Mouse (Mus musculus) kidney, adult 2 months (tissue): ENCODE measurements at regions not wholly inside any gene's neighbourhood (a gene's known extent, or its start where the extent isn't known, plus 50 kb on each side); places are given as distances from the start of the nearest gene placed in this dataset.
"Not testable (repeated sequence)": the region's sequence is repeated elsewhere in the genome, so short reads cannot be mapped to it uniquely, and the experiment has no call there.

ENCODE experiments used
- DNase-seq: peaks from one replicate; pipeline ENCODE4 v3.0.0; 2021
- H3K27ac ChIP-seq: fragments of 200-500 bp; 2 replicates; pipeline ENCODE4 v1.5.1; 2012; ENCODE audit warnings: low read depth, low read length, control low read depth, inconsistent platforms; ENCODE audit not compliant: insufficient read depth
- H3K27me3 ChIP-seq: fragments of 200-500 bp; replicated peaks from 2 replicates; pipeline ENCODE4 v1.6.1; 2012; ENCODE audit warnings: mild to moderate bottlenecking, moderate library complexity, low read length, inconsistent platforms; ENCODE audit not compliant: control insufficient read depth, insufficient read depth
- H3K36me3 ChIP-seq: fragments of 200-500 bp; 2 replicates; pipeline ENCODE4 v1.6.1; 2012; ENCODE audit warnings: mild to moderate bottlenecking, moderate library complexity, low read length, inconsistent platforms; ENCODE audit not compliant: control insufficient read depth, insufficient read depth
- H3K4me1 ChIP-seq: fragments of 200-500 bp; 2 replicates; pipeline ENCODE4 v1.6.1; 2011; ENCODE audit warnings: low read length; ENCODE audit not compliant: control insufficient read depth, insufficient read depth
- H3K4me3 ChIP-seq: fragments of 200-500 bp; 2 replicates; pipeline ENCODE4 v1.5.1; 2011; ENCODE audit warnings: mild to moderate bottlenecking, low read depth, low read length, control low read depth; ENCODE audit not compliant: insufficient read depth
- CTCF ChIP-seq: fragments of 200-500 bp; conservative IDR thresholded peaks from 2 replicates; pipeline ENCODE4 v1.5.1; 2011; ENCODE audit warnings: low read depth, mild to moderate bottlenecking, control low read depth, low read length, moderate library complexity, mixed read lengths; ENCODE audit not compliant: insufficient read depth, insufficient read length
- POLR2A ChIP-seq: fragments of 200-500 bp; IDR thresholded peaks from one replicate; pipeline ENCODE4 v1.6.1; 2011; ENCODE audit warnings: low read depth, low read length, control low read depth
- WGBS: fragments of 180-500 bp; shearing (Covaris S2); methylation state at CpG from one replicate; pipeline ENCODE4 v1.1.7; 2018; 5-methylcytosine and 5-hydroxymethylcytosine counted together

- no peak overlapping the region for H3K4me3 ChIP-seq
- H3K36me3 ChIP-seq: no peaks in the 10 kb centered on the region
- H3K4me1 ChIP-seq: peaks cover 7% of the 10 kb centered on the region; the same call in 1 of the 2 replicates
- peak; percentile 70 for DNase-seq
- no peak overlapping the region for H3K27ac ChIP-seq
- WGBS: 5% methylated on average over 14 of the region's 15 CpGs
- H3K27me3 ChIP-seq: no peaks in the 10 kb centered on the region
- TF ChIP-seq CTCF (no peak), POLR2A (no peak)
Measured at GRCm38 (mm10) chr14:61757086-61757822, 150.0 kb downstream of the Kcnrg start.

GRCm38 (mm10) chr14:61757823-61758175 lies 150.5 kb downstream of the Kcnrg start:
- TF ChIP-seq CTCF (no peak), POLR2A (no peak)
- no peak overlapping the region for H3K27ac ChIP-seq
- H3K4me3 ChIP-seq: no peak overlapping the region
- no peak for DNase-seq
- H3K36me3 ChIP-seq: no peaks in the 10 kb centered on the region
- peaks cover 7% of the 10 kb centered on the region; the same call in 1 of the 2 replicates for H3K4me1 ChIP-seq
- WGBS: 38% methylated on average over 7 of the region's 7 CpGs
- H3K27me3 ChIP-seq: no peaks in the 10 kb centered on the region

GRCm38 (mm10) chr14:61758586-61758985 lies 151.3 kb downstream of the Kcnrg start:
- no peaks in the 10 kb centered on the region for H3K36me3 ChIP-seq
- WGBS: 98% methylated on average over 5 of the region's 5 CpGs
- no peaks in the 10 kb centered on the region for H3K27me3 ChIP-seq
- no peak for DNase-seq
- H3K4me3 ChIP-seq: no peak overlapping the region
- H3K4me1 ChIP-seq: peaks cover 7% of the 10 kb centered on the region; the same call in 1 of the 2 replicates
- TF ChIP-seq POLR2A (no peak), CTCF (no peak)
- H3K27ac ChIP-seq: no peak overlapping the region

GRCm38 (mm10) chr14:61760176-61760575 lies 152.9 kb downstream of the Kcnrg start:
- H3K4me3 ChIP-seq, H3K27me3 ChIP-seq, H3K4me1 ChIP-seq, H3K27ac ChIP-seq, H3K36me3 ChIP-seq: not testable (repeated sequence)
- peak; percentile 86 for DNase-seq
- 53% methylated on average over 12 of the region's 12 CpGs for WGBS

GRCm38 (mm10) chr14:61762076-61762475 lies 154.8 kb downstream of the Kcnrg start:
- Histone ChIP-seq H3K27me3 (no peaks in the 10 kb centered on the region), H3K4me3 (no peak overlapping the region), H3K27ac (no peak overlapping the region), H3K4me1 (peaks cover 7% of the 10 kb centered on the region; the same call in 1 of the 2 replicates), H3K36me3 (no peaks in the 10 kb centered on the region)
- WGBS: 21% methylated on average over 5 of the region's 5 CpGs
- DNase-seq: peak; percentile 89
- no peak for TF ChIP-seq POLR2A
- TF ChIP-seq CTCF: no peak

- no peaks in the 10 kb centered on the region for H3K36me3 ChIP-seq
- H3K27ac ChIP-seq: no peak overlapping the region
- no peak for DNase-seq
- H3K4me3 ChIP-seq: no peak overlapping the region
- no peaks in the 10 kb centered on the region for H3K27me3 ChIP-seq
- TF ChIP-seq CTCF: no peak
- TF ChIP-seq POLR2A: no peak
- WGBS: 58% methylated on average over 5 of the region's 5 CpGs
- no peaks in the 10 kb centered on the region for H3K4me1 ChIP-seq
Measured at GRCm38 (mm10) chr14:61769881-61770280, 162.6 kb downstream of the Kcnrg start.

- no peaks in the 10 kb centered on the region for H3K27me3 ChIP-seq
- 81% methylated on average over 3 of the region's 3 CpGs for WGBS
- no peaks in the 10 kb centered on the region for H3K4me1 ChIP-seq
Measured at GRCm38 (mm10) chr14:61774171-61774570, 166.9 kb downstream of the Kcnrg start.

GRCm38 (mm10) chr14:61778618-61779017 lies 171.4 kb downstream of the Kcnrg start:
- WGBS: 85% methylated on average over 5 of the region's 5 CpGs
- no peaks in the 10 kb centered on the region for H3K4me1 ChIP-seq
- no peak overlapping the region for H3K4me3 ChIP-seq
- TF ChIP-seq CTCF: no peak
- TF ChIP-seq POLR2A: no peak
- H3K27ac ChIP-seq: no peak overlapping the region
- no peaks in the 10 kb centered on the region for H3K36me3 ChIP-seq
- DNase-seq: no peak
- H3K27me3 ChIP-seq: no peaks in the 10 kb centered on the region

More at GRCm38 (mm10) chr14:61774171-61774570, 166.9 kb downstream of the Kcnrg start:
- no peak overlapping the region for H3K4me3 ChIP-seq
- DNase-seq: no peak
- TF ChIP-seq POLR2A (no peak), CTCF (no peak)
- no peak overlapping the region for H3K27ac ChIP-seq
- H3K36me3 ChIP-seq: no peaks in the 10 kb centered on the region
